Mouse (Mus musculus) embryonic fibroblast, embryonic 13.5 days (primary cell): ENCODE measurements around the gene Mtx2.

Source experiments
- CTCF ChIP-seq: IDR thresholded peaks from 2 replicates; pipeline ENCODE4 v1.5.1; 2011; ENCODE audit warnings: mild to moderate bottlenecking, control low read depth, low read length, moderate library complexity, borderline replicate concordance; ENCODE audit not compliant: insufficient read depth
- POLR2A ChIP-seq: IDR thresholded peaks from 2 replicates; pipeline ENCODE4 v1.6.1; 2011; ENCODE audit warnings: low read depth, mild to moderate bottlenecking, control low read depth, low read length, moderate library complexity

DNA sequence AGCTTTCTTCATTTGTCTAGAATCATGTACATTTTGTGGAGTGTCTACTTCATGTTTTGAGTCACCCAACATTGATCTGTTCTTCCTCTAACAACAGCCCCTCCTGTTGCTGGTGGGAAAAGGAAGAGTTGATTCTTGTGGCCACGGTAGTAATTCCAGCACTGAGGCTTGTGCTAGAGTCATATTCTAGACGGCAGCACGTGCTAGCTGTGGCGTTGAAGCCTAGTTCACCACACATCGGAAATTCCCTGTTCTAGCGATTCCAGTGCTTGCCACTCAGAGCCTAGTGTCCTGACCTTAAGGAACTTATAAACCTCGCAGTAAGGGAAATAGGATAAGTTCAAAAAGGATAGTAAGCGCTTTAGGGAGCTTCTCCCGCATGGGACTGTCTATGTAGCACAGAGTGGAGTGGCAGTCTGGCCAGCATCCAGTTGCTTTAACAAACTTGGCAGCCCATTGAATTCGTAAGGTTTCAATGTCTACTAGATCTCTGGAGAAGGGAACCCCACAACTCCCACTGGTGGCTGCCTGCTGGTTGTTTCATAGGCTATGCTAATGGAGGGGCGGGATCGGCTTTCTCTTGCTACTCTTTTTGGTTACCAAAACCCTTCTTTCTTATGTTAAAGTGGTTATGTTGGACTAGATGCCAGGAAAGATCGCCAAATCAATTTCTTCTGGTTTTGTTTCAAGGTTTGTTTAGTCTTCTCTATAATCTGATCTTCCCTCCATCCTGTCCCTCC is 47.9 kb upstream of the Mtx2 start:
- TF ChIP-seq CTCF: no peak
- no peak for TF ChIP-seq POLR2A
